Comparison of ENCODE assay signal across 8 mouse cellular contexts in the genomic region with DNA sequence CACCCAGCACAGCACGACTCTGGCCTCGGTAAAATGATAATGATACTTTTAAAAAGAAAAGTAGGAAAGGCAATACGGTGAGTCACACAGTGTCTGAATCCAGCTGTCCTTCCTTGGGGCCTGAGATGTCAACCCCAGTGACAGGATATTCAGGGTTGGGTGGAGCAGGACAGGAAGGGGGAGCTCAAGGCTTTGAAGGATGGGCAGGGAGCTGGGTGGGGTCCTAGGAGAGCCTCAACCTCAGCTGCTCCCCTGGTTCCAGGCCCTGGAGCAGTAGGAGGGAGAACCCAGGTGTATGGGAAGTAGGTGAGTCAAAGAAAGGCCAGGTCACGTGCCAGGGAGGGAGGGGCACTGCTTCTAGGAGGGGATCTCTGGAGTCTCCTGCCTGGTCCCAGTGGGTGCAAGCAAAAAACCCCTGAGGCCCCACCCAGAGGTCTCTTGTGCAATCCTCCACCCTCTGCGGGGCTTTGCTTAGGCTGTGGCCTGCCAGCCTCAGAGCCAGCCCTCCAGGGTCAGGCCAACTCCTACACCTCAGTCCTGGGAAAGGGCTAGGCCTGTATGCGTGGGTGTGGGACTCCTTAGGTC. TPM values are rescaled to one million over a fixed set of nuclear protein-coding genes. Genes with fewer than 3 reads are reported as not detected.
DNase-seq lines count a peak whose midpoint lies in the region; ATAC-seq and TF ChIP-seq lines count a peak whose summit lies in the region.

No protein-coding gene starts in this region.

- no peak overlapping the region for H3K4me2 ChIP-seq in hindbrain, embryonic 13.5 days
- no peak overlapping the region for H3K4me2 ChIP-seq in midbrain, embryonic 15.5 days

- H3K4me3 ChIP-seq in layer of hippocampus, adult 2 months, result no peak overlapping the region
- H3K4me3 ChIP-seq in hindbrain, embryonic 13.5 days, result no peak overlapping the region
- no peak overlapping the region for H3K4me3 ChIP-seq in midbrain, embryonic 15.5 days

- no peak for TF ChIP-seq CTCF in layer of hippocampus, adult 2 months (conservative IDR thresholded peaks at IDR 0.05)

- no peak overlapping the region; the same call in 1 of the 2 replicates for H3K9ac ChIP-seq in hindbrain, embryonic 13.5 days
- no peak overlapping the region for H3K9ac ChIP-seq in midbrain, embryonic 15.5 days

- H3K9me3 ChIP-seq in hindbrain, embryonic 13.5 days, result no peaks in the 10 kb centered on the region
- no peaks in the 10 kb centered on the region for H3K9me3 ChIP-seq in midbrain, embryonic 15.5 days

- ATAC-seq in common myeloid progenitor, adult 5-6 weeks (replicated peaks; ENCODE audit: low read depth, poor library complexity, severe bottlenecking), result peak; percentile 65
- no peak for ATAC-seq in hindbrain, embryonic 13.5 days (ENCODE audit: low FRiP score)
- ATAC-seq in megakaryocyte, adult 5-6 weeks (ENCODE audit: poor library complexity, severe bottlenecking), result peak; percentile 53
- ATAC-seq in midbrain, embryonic 15.5 days (replicated peaks), result no peak

- peak overlapping the region; percentile 78 for H3K27ac ChIP-seq in layer of hippocampus, adult 2 months
- H3K27ac ChIP-seq in hindbrain, embryonic 13.5 days, result peak overlapping the region; percentile 67; the same call in 1 of the 2 replicates
- no peak overlapping the region for H3K27ac ChIP-seq in midbrain, embryonic 15.5 days

- 74% methylated on average over 6 of the region's 6 CpGs for WGBS in hindbrain, embryonic 13.5 days
- 77% methylated on average over 6 of the region's 6 CpGs for WGBS in midbrain, embryonic 15.5 days

- no peaks in the 10 kb centered on the region for H3K27me3 ChIP-seq in hindbrain, embryonic 13.5 days
- H3K27me3 ChIP-seq in midbrain, embryonic 15.5 days (replicated peaks), result 0 out of 2 replicates have a peak, but pooled peaks cover 2% of the 10 kb centered on the region

- no peaks in the 10 kb centered on the region for H3K36me3 ChIP-seq in hindbrain, embryonic 13.5 days
- no peaks in the 10 kb centered on the region for H3K36me3 ChIP-seq in midbrain, embryonic 15.5 days (replicated peaks)

- peaks cover 40% of the 10 kb centered on the region for H3K4me1 ChIP-seq in hindbrain, embryonic 13.5 days (replicated peaks)
- peaks cover 12% of the 10 kb centered on the region for H3K4me1 ChIP-seq in midbrain, embryonic 15.5 days

- DNase-seq in layer of hippocampus, adult 2 months (ENCODE audit: low spot score in 2 of 2), result no peak
- no peak for DNase-seq in layer of hippocampus, postnatal 14 days (ENCODE audit: low spot score in 2 of 2)
- DNase-seq in layer of hippocampus, adult 9-10 months (ENCODE audit: low spot score), result no peak
- DNase-seq in right cerebral cortex, adult 18-20 months, result no peak

RNA-seq across cellular contexts. Expression of a gene that starts 9.2 kb away (rescaled TPM):
- 10 to 100 TPM; 23.5 to 25.4 TPM for total RNA-seq in layer of hippocampus, adult 2 months (2021)
- total RNA-seq in layer of hippocampus, postnatal 14 days (2021), result 10 to 100 TPM; 32.9 to 35.8 TPM
- 2.8 and 5.8 TPM in 2 replicates for total RNA-seq in common myeloid progenitor, adult 5-6 weeks (2017)
- polyA plus RNA-seq in hindbrain, embryonic 13.5 days (2015; fragmentation: Nextera tagmentation; extraction: Ambion mirVana), result 68.7 and 87.0 TPM in 2 replicates
- 28.4 and 48.3 TPM in 2 replicates for total RNA-seq in megakaryocyte, adult 5-6 weeks (2015)
- total RNA-seq in megakaryocyte, adult 5-6 weeks (2017), result 35.0 and 40.1 TPM in 2 replicates
- 30.7 and 33.7 TPM in 2 replicates for polyA plus RNA-seq in midbrain, embryonic 15.5 days (2015; fragmentation: Nextera tagmentation; extraction: Ambion mirVana)

RNA-seq across cellular contexts. Expression of a gene that starts 27.1 kb away (rescaled TPM):
- 1 to 10 TPM; 1.4 to 1.6 TPM for total RNA-seq in layer of hippocampus, adult 2 months (2021)
- 1 to 10 TPM; 2.9 to 3.6 TPM for total RNA-seq in layer of hippocampus, postnatal 14 days (2021)
- total RNA-seq in common myeloid progenitor, adult 5-6 weeks (2017), result 2.7 and 3.7 TPM in 2 replicates
- 4.6 and 5.4 TPM in 2 replicates for polyA plus RNA-seq in hindbrain, embryonic 13.5 days (2015; fragmentation: Nextera tagmentation; extraction: Ambion mirVana)
- 0.20 and 0.55 TPM in 2 replicates for total RNA-seq in megakaryocyte, adult 5-6 weeks (2015)
- 0.41 TPM in 1 of 2 replicates, not detected in the other for total RNA-seq in megakaryocyte, adult 5-6 weeks (2017)
- polyA plus RNA-seq in midbrain, embryonic 15.5 days (2015; fragmentation: Nextera tagmentation; extraction: Ambion mirVana), result 5.2 and 6.4 TPM in 2 replicates

RNA-seq across cellular contexts. Expression of a gene that starts 40.0 kb away (rescaled TPM):
- total RNA-seq in layer of hippocampus, adult 2 months (2021), result 10 to 100 TPM; 18.8 to 20.8 TPM
- 10 to 100 TPM; 25.4 to 25.7 TPM for total RNA-seq in layer of hippocampus, postnatal 14 days (2021)
- total RNA-seq in common myeloid progenitor, adult 5-6 weeks (2017), result 3.8 and 10.0 TPM in 2 replicates
- polyA plus RNA-seq in hindbrain, embryonic 13.5 days (2015; fragmentation: Nextera tagmentation; extraction: Ambion mirVana), result 39.4 and 47.2 TPM in 2 replicates
- 8.4 and 9.3 TPM in 2 replicates for total RNA-seq in megakaryocyte, adult 5-6 weeks (2015)
- total RNA-seq in megakaryocyte, adult 5-6 weeks (2017), result 7.1 and 8.3 TPM in 2 replicates
- 33.7 and 34.3 TPM in 2 replicates for polyA plus RNA-seq in midbrain, embryonic 15.5 days (2015; fragmentation: Nextera tagmentation; extraction: Ambion mirVana)

RNA-seq across cellular contexts. Expression of a gene that starts 57.6 kb away (rescaled TPM):
- 10 to 100 TPM; 71.5 to 73.3 TPM for total RNA-seq in layer of hippocampus, adult 2 months (2021)
- total RNA-seq in layer of hippocampus, postnatal 14 days (2021), result 10 to 100 TPM; 84.9 to 86.7 TPM
- 68.2 and 70.3 TPM in 2 replicates for total RNA-seq in common myeloid progenitor, adult 5-6 weeks (2017)
- 168 and 169 TPM in 2 replicates for polyA plus RNA-seq in hindbrain, embryonic 13.5 days (2015; fragmentation: Nextera tagmentation; extraction: Ambion mirVana)
- 165 and 166 TPM in 2 replicates for total RNA-seq in megakaryocyte, adult 5-6 weeks (2015)
- total RNA-seq in megakaryocyte, adult 5-6 weeks (2017), result 100 and 109 TPM in 2 replicates
- polyA plus RNA-seq in midbrain, embryonic 15.5 days (2015; fragmentation: Nextera tagmentation; extraction: Ambion mirVana), result 178 and 186 TPM in 2 replicates

Comparison
In these comparisons a context has a peak if more than half of its experiments do, and no peak if none do; other contexts are left out.
1. ATAC-seq: peak in common myeloid progenitor, adult 5-6 weeks (single experiment) and megakaryocyte, adult 5-6 weeks (single experiment); none in hindbrain, embryonic 13.5 days (single experiment) and midbrain, embryonic 15.5 days (single experiment).